Comparison of ENCODE assay signal across 17 mouse cellular contexts in genomic region chr10:14060302-14060701, GRCm38 (mm10).
DNase-seq lines count a peak whose midpoint lies in the region; TF ChIP-seq lines count a peak whose summit lies in the region.
"Had no signal": no experiment of that assay in that cellular context is flagged by ENCODE, and none has a peak within 500 bp of the region (broad histone marks: within the 10 kb centered on the region; RNA-seq: fewer than 3 reads in every experiment).

No protein-coding gene starts in this region.

- H3K4me3 ChIP-seq in layer of hippocampus, adult 2 months, result no peak overlapping the region
- H3K4me3 ChIP-seq in limb, embryonic 10.5 days, result no peak overlapping the region
- H3K4me3 ChIP-seq: embryonic facial prominence, embryonic 12.5 days; forebrain, embryonic 15.5 days; heart, embryonic 12.5 days; hindbrain, embryonic 15.5 days had no signal

- WGBS in limb, embryonic 10.5 days, result 92% methylated on average over 2 of the region's 2 CpGs

- no peaks in the 10 kb centered on the region for H3K27me3 ChIP-seq in limb, embryonic 10.5 days (ENCODE audit: low read depth, poor library complexity, severe bottlenecking)
- H3K27me3 ChIP-seq: embryonic facial prominence, embryonic 12.5 days; forebrain, embryonic 15.5 days; heart, embryonic 12.5 days; hindbrain, embryonic 15.5 days had no signal

- no peak for DNase-seq in layer of hippocampus, adult 2 months (ENCODE audit: low spot score in 2 of 2)
- DNase-seq in layer of hippocampus, postnatal 25 days (ENCODE audit: extremely low spot score in 1 of 2, low spot score in 1 of 2), result no peak
- DNase-seq in right cerebral cortex, postnatal 10 days (ENCODE audit: low spot score in 2 of 2), result peak; percentile 12 to 21
- DNase-seq in right cerebral cortex, postnatal 14 days, result no peak
- DNase-seq in limb, embryonic 10.5 days (ENCODE audit: low spot score), result peak; percentile 3
- DNase-seq in lung, postnatal 10 days, result no peak
- DNase-seq: adrenal gland, adult 2 months; adrenal gland, postnatal 36 days; cerebellum, adult 11 months; cerebellum, adult 8-10 months; cerebellum, postnatal 14 days; gastrocnemius, postnatal 14 days; heart, postnatal 36 days had no signal

- H3K36me3 ChIP-seq in limb, embryonic 10.5 days, result no peaks in the 10 kb centered on the region
- H3K36me3 ChIP-seq: embryonic facial prominence, embryonic 12.5 days; forebrain, embryonic 15.5 days; heart, embryonic 12.5 days; hindbrain, embryonic 15.5 days had no signal

- H3K9me3 ChIP-seq in limb, embryonic 10.5 days (replicated peaks), result no peaks in the 10 kb centered on the region
- H3K9me3 ChIP-seq: embryonic facial prominence, embryonic 12.5 days; forebrain, embryonic 15.5 days; heart, embryonic 12.5 days; hindbrain, embryonic 15.5 days had no signal

- peaks cover 11% of the 10 kb centered on the region for H3K4me1 ChIP-seq in limb, embryonic 10.5 days

- H3K27ac ChIP-seq in layer of hippocampus, adult 2 months, result peak overlapping the region; percentile 30; the same call in 1 of the 2 replicates
- no peak overlapping the region for H3K27ac ChIP-seq in limb, embryonic 10.5 days
- H3K27ac ChIP-seq: embryonic facial prominence, embryonic 12.5 days; forebrain, embryonic 15.5 days; hindbrain, embryonic 15.5 days had no signal

- TF ChIP-seq CTCF in layer of hippocampus, adult 2 months (conservative IDR thresholded peaks at IDR 0.05), result no peak

Comparison
In these comparisons a context has a peak if more than half of its experiments do, and no peak if none do; other contexts are left out.
1. DNase-seq: peak in right cerebral cortex, postnatal 10 days (2 of 2) and limb, embryonic 10.5 days (single experiment); none in layer of hippocampus, adult 2 months (0 of 2), layer of hippocampus, postnatal 25 days (0 of 2), right cerebral cortex, postnatal 14 days (single experiment) and lung, postnatal 10 days (single experiment).